Mouse (Mus musculus): ENCODE measurements around the gene Sod3. TPM values are rescaled to one million over a fixed set of nuclear protein-coding genes. Genes with fewer than 3 reads are reported as not detected.

Gene Sod3
- 97.9 and 104 TPM in 2 replicates for polyA plus RNA-seq (2012; rRNA removed)

- DNase-seq (ENCODE audit: low read depth), result no peak
These were observed at the start of gene Sod3 for GRCm38 (mm10) chr5:52363468-52364150. TSS of gene Sod3 (plus strand) at chr5:52363791.

GRCm38 (mm10) chr5:52316926-52317325 lies 46.7 kb upstream of the Sod3 start:
- DNase-seq (ENCODE audit: low read depth), result no peak

- no peak for DNase-seq (ENCODE audit: low read depth)
These were observed 44.1 kb upstream of the Sod3 start for GRCm38 (mm10) chr5:52319499-52319898.

- DNase-seq (ENCODE audit: low read depth), result no peak
These were observed 31.5 kb upstream of the Sod3 start for GRCm38 (mm10) chr5:52332120-52332519.

- DNase-seq (ENCODE audit: low read depth), result no peak
These were observed 28.0 kb upstream of the Sod3 start for GRCm38 (mm10) chr5:52335590-52335989.

GRCm38 (mm10) chr5:52339134-52339533 lies 24.5 kb upstream of the Sod3 start:
- no peak for DNase-seq (ENCODE audit: low read depth)

GRCm38 (mm10) chr5:52346890-52347289 lies 16.7 kb upstream of the Sod3 start:
- DNase-seq (ENCODE audit: low read depth), result no peak

- DNase-seq (ENCODE audit: low read depth), result no peak
These were observed 13.1 kb upstream of the Sod3 start for GRCm38 (mm10) chr5:52350451-52350850.

- no peak for DNase-seq (ENCODE audit: low read depth)
These were observed 12.0 kb upstream of the Sod3 start for GRCm38 (mm10) chr5:52351561-52351960.

- DNase-seq (ENCODE audit: low read depth), result no peak
These were observed 10.9 kb upstream of the Sod3 start for GRCm38 (mm10) chr5:52352730-52353129.

GRCm38 (mm10) chr5:52354441-52354840 lies 9.2 kb upstream of the Sod3 start:
- no peak for DNase-seq (ENCODE audit: low read depth)

- DNase-seq (ENCODE audit: low read depth), result no peak
These were observed 8.0 kb upstream of the Sod3 start for GRCm38 (mm10) chr5:52355612-52356011.

- no peak for DNase-seq (ENCODE audit: low read depth)
These were observed 6.3 kb upstream of the Sod3 start for GRCm38 (mm10) chr5:52357175-52357754.

GRCm38 (mm10) chr5:52358120-52358519 lies 5.5 kb upstream of the Sod3 start:
- DNase-seq (ENCODE audit: low read depth), result no peak

GRCm38 (mm10) chr5:52360286-52361049 lies 3.1 kb upstream of the Sod3 start:
- no peak for DNase-seq (ENCODE audit: low read depth)

GRCm38 (mm10) chr5:52362776-52363467 lies 669 bp upstream of the Sod3 start:
- no peak for DNase-seq (ENCODE audit: low read depth)

- no peak for DNase-seq (ENCODE audit: low read depth)
These were observed 930 bp downstream of the Sod3 start for GRCm38 (mm10) chr5:52364521-52364920.

- no peak for DNase-seq (ENCODE audit: low read depth)
These were observed 2.3 kb downstream of the Sod3 start for GRCm38 (mm10) chr5:52365930-52366329.

- DNase-seq (ENCODE audit: low read depth), result no peak
These were observed 3.1 kb downstream of the Sod3 start for GRCm38 (mm10) chr5:52366661-52367060.

- DNase-seq (ENCODE audit: low read depth), result no peak
These were observed 4.6 kb downstream of the Sod3 start for GRCm38 (mm10) chr5:52367866-52368840.

GRCm38 (mm10) chr5:52370901-52371300 lies 7.3 kb downstream of the Sod3 start:
- DNase-seq (ENCODE audit: low read depth), result no peak
